Mouse (Mus musculus) heart, adult 2 months (tissue): ENCODE measurements around the gene Rex1bd. TPM values are rescaled to one million over a fixed set of nuclear protein-coding genes. Genes with fewer than 3 reads are reported as not detected.

Experiments used
- DNase-seq, 2 experiments: peaks; one replicate each; pipeline ENCODE4 v3.0.0; 2021
- H3K27ac ChIP-seq: fragments of 200-600 bp; 2 replicates; pipeline ENCODE4 v1.8.1; 2022
- H3K27me3 ChIP-seq: fragments of 200-500 bp; 2 replicates; pipeline ENCODE4 v1.6.1; 2012; ENCODE audit warnings: mild to moderate bottlenecking, low read length, inconsistent platforms, mixed read lengths; ENCODE audit not compliant: control insufficient read depth, insufficient read depth
- H3K36me3 ChIP-seq: fragments of 200-500 bp; 2 replicates; pipeline ENCODE4 v1.6.1; 2012; ENCODE audit warnings: low read length, inconsistent platforms; ENCODE audit not compliant: control insufficient read depth, insufficient read depth
- H3K4me1 ChIP-seq: fragments of 200-500 bp; 2 replicates; pipeline ENCODE4 v1.6.1; 2011; ENCODE audit warnings: low read length; ENCODE audit not compliant: control insufficient read depth, insufficient read depth
- H3K4me3 ChIP-seq: fragments of 200-600 bp; 2 replicates; pipeline ENCODE4 v1.8.1; 2022
- H3K79me2 ChIP-seq: fragments of 200-500 bp; replicated peaks from 2 replicates; pipeline ENCODE4 v1.6.1; 2012; ENCODE audit warnings: mild to moderate bottlenecking, inconsistent platforms, low read length, moderate library complexity, mixed read lengths; ENCODE audit not compliant: control insufficient read depth, insufficient read depth
- H3K9ac ChIP-seq: fragments of 200-500 bp; 2 replicates; pipeline ENCODE4 v1.6.1; 2012; ENCODE audit warnings: low read depth, mild to moderate bottlenecking, control low read depth, inconsistent platforms, low read length, mixed read lengths
- CTCF ChIP-seq: fragments of 200-600 bp; IDR thresholded peaks from 2 replicates; pipeline ENCODE4 v1.8.1; 2022; ENCODE audit warnings: antibody characterized with exemption, mild to moderate bottlenecking, moderate library complexity
- EP300 ChIP-seq: fragments of 200-500 bp; IDR thresholded peaks from 2 replicates; pipeline ENCODE4 v1.6.1; 2011; ENCODE audit warnings: low read depth, low read length, control low read depth; ENCODE audit not compliant: insufficient read depth
- POLR2A ChIP-seq: fragments of 200-500 bp; IDR thresholded peaks from 2 replicates; pipeline ENCODE4 v1.6.1; 2011; ENCODE audit warnings: mild to moderate bottlenecking, low read depth, low read length, control low read depth; ENCODE audit not compliant: insufficient read depth
- WGBS: fragments of 180-500 bp; shearing (Covaris S2); methylation state at CpG from one replicate; pipeline ENCODE4 v1.1.7; 2018; 5-methylcytosine and 5-hydroxymethylcytosine counted together
- intact Hi-C: fragments of 180-260 bp; cut with DNase I; formaldehyde crosslinking; loops from one replicate; pipeline ENCODE4 v1.15.1; 2025
- polyA plus RNA-seq: library from polyadenylated mRNA; depleted of rRNA; stranded (reverse); fragments of >200 nt; gene quantifications from 2 replicates; pipeline ENCODE4 v1.2.3, GENCODE M21; 2012; rRNA removed
- total RNA-seq, 2 experiments: library from RNA; stranded (reverse); gene quantifications; 2 replicates each; pipeline ENCODE4 v1.2.3; 2021

Rex1bd gene
- total and polyA plus RNA-seq, 3 experiments, result 111 to 145 (median 118) TPM

- 75% methylated on average over 3 of the region's 3 CpGs for WGBS
- no peak for DNase-seq
- Histone ChIP-seq H3K27me3 (no peaks in the 10 kb centered on the region), H3K27ac (no peak overlapping the region), H3K79me2 (no peaks in the 10 kb centered on the region), H3K4me3 (no peak overlapping the region), H3K36me3 (no peaks in the 10 kb centered on the region), H3K4me1 (peaks cover 9% of the 10 kb centered on the region), H3K9ac (no peak overlapping the region)
- no peak for TF ChIP-seq POLR2A
- TF ChIP-seq EP300, result no peak
- intact Hi-C loops, result no loop called here
Observed at GRCm38 (mm10) chr8:70458462-70458861, 48.1 kb downstream of the Rex1bd start.

DNA sequence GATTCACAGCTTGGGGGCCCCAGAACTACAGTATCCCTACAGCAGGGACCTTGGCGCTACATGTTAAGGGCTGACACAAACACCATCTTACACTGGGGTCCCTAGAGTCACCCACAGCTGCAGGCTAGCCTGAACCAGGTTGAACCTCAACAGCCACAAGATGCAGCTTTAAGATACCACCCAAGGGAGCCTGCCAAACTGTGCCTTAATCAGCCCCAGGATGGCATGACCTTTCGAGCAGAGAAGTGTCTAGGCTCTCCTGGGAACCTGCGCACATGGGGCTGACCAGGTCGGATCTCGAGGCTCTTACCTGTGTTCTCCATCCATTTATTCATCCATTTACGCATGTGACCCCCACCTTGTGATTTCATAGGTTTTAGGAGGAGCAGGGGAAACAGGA is 48.7 kb downstream of the Rex1bd start:
- no peaks in the 10 kb centered on the region for H3K79me2 ChIP-seq

GRCm38 (mm10) chr8:70456996-70457395 is 49.6 kb downstream of the Rex1bd start:
- Histone ChIP-seq H3K27ac (no peak overlapping the region), H3K79me2 (no peaks in the 10 kb centered on the region), H3K9ac (no peak overlapping the region), H3K4me3 (no peak overlapping the region), H3K27me3 (no peaks in the 10 kb centered on the region), H3K4me1 (peaks cover 10% of the 10 kb centered on the region), H3K36me3 (no peaks in the 10 kb centered on the region)
- TF ChIP-seq EP300, result no peak
- no peak for TF ChIP-seq CTCF
- TF ChIP-seq POLR2A, result no peak
- WGBS, result 78% methylated on average over 1 of the region's 1 CpGs
- intact Hi-C loops, result no loop called here
- no peak for DNase-seq

More for the DNA sequence above, 48.7 kb downstream of the Rex1bd start:
- DNase-seq, result no peak
- no peak overlapping the region for H3K27ac ChIP-seq
- H3K9ac ChIP-seq, result no peak overlapping the region
- no peak overlapping the region for H3K4me3 ChIP-seq
- TF ChIP-seq CTCF (no peak), EP300 (no peak), POLR2A (no peak)
- 85% methylated on average over 6 of the region's 6 CpGs for WGBS
- no peaks in the 10 kb centered on the region for H3K27me3 ChIP-seq
- intact Hi-C loops, result no loop called here
- no peaks in the 10 kb centered on the region for H3K36me3 ChIP-seq
- H3K4me1 ChIP-seq, result peaks cover 9% of the 10 kb centered on the region

Other genes with a start within 250 kb of the Rex1bd start
- 1 to 10 TPM; 7.2 to 8.3 TPM for gene Homer3, start 223.9 kb downstream of the Rex1bd start, total RNA-seq
- gene Homer3, start 223.9 kb downstream of the Rex1bd start, polyA plus RNA-seq, result 13.6 and 14.9 TPM in 2 replicates
- 10 to 100 TPM; 21.6 to 26.4 TPM for gene Ddx49, start 204.3 kb downstream of the Rex1bd start, total RNA-seq
- gene Ddx49, start 204.3 kb downstream of the Rex1bd start, polyA plus RNA-seq, result 24.3 and 27.1 TPM in 2 replicates
- 100 to 1,000 TPM; 147 to 155 TPM for gene Cope, start 204.2 kb downstream of the Rex1bd start, total RNA-seq
- 193 and 209 TPM in 2 replicates for gene Cope, start 204.2 kb downstream of the Rex1bd start, polyA plus RNA-seq
- under 1 TPM; 0.34 to 0.64 TPM for gene Cers1, start 191.0 kb downstream of the Rex1bd start, total RNA-seq
- gene Cers1, start 191.0 kb downstream of the Rex1bd start, polyA plus RNA-seq, result 0.97 and 1.2 TPM in 2 replicates
- gene Gdf1, start 176.9 kb downstream of the Rex1bd start, total RNA-seq, result not detected
- 0.14 TPM in 1 of 2 replicates, not detected in the other for gene Gdf1, start 176.9 kb downstream of the Rex1bd start, polyA plus RNA-seq
- gene Upf1, start 153.5 kb downstream of the Rex1bd start, total RNA-seq, result 10 to 100 TPM; 42.6 to 43.9 TPM
- gene Upf1, start 153.5 kb downstream of the Rex1bd start, polyA plus RNA-seq, result 17.4 and 23.4 TPM in 2 replicates
- gene Comp, start 133.2 kb downstream of the Rex1bd start, total RNA-seq, result 1 to 10 TPM; 5.1 to 5.4 TPM
- gene Comp, start 133.2 kb downstream of the Rex1bd start, polyA plus RNA-seq, result 11.5 and 17.4 TPM in 2 replicates
- 1 to 10 TPM; 7.4 to 8.1 TPM for gene Crtc1, start 67.2 kb downstream of the Rex1bd start, total RNA-seq
- 13.7 and 14.9 TPM in 2 replicates for gene Crtc1, start 67.2 kb downstream of the Rex1bd start, polyA plus RNA-seq
- 1 to 10 TPM; 8.1 to 8.6 TPM for gene Klhl26, start 29.8 kb downstream of the Rex1bd start, total RNA-seq
- 18.8 and 21.2 TPM in 2 replicates for gene Klhl26, start 29.8 kb downstream of the Rex1bd start, polyA plus RNA-seq
- gene Tmem59l, start 19.4 kb downstream of the Rex1bd start, total RNA-seq, result not detected
- gene Tmem59l, start 19.4 kb downstream of the Rex1bd start, polyA plus RNA-seq, result 0.21 and 0.53 TPM in 2 replicates
- gene Crlf1, start 13.6 kb downstream of the Rex1bd start, total RNA-seq, result under 1 TPM; 0.68 to 0.89 TPM
- gene Crlf1, start 13.6 kb downstream of the Rex1bd start, polyA plus RNA-seq, result 0.38 and 2.3 TPM in 2 replicates
- gene Uba52, start 4.0 kb upstream of the Rex1bd start, total RNA-seq, result 1,000 to 10,000 TPM; 1,480 to 1,595 TPM
- 439 and 626 TPM in 2 replicates for gene Uba52, start 4.0 kb upstream of the Rex1bd start, polyA plus RNA-seq
- gene Fkbp8, start 21.0 kb upstream of the Rex1bd start, total RNA-seq, result 100 to 1,000 TPM; 116 to 135 TPM
- gene Fkbp8, start 21.0 kb upstream of the Rex1bd start, polyA plus RNA-seq, result 179 and 201 TPM in 2 replicates
- gene Kxd1, start 21.2 kb upstream of the Rex1bd start, total RNA-seq, result 10 to 100 TPM; 80.4 to 99.4 TPM
- 111 and 121 TPM in 2 replicates for gene Kxd1, start 21.2 kb upstream of the Rex1bd start, polyA plus RNA-seq
- 10 to 100 TPM in 1 of 2 experiments, 1 to 10 TPM in 1; 9.6 to 12.0 TPM for gene Ell, start 32.7 kb upstream of the Rex1bd start, total RNA-seq
- 12.7 and 13.8 TPM in 2 replicates for gene Ell, start 32.7 kb upstream of the Rex1bd start, polyA plus RNA-seq
- gene Isyna1, start 87.6 kb upstream of the Rex1bd start, total RNA-seq, result 10 to 100 TPM; 26.7 to 28.3 TPM
- 40.3 and 41.6 TPM in 2 replicates for gene Isyna1, start 87.6 kb upstream of the Rex1bd start, polyA plus RNA-seq
- 10 to 100 TPM; 34.6 to 35.8 TPM for gene Ssbp4, start 102.1 kb upstream of the Rex1bd start, total RNA-seq
- 45.6 and 72.8 TPM in 2 replicates for gene Ssbp4, start 102.1 kb upstream of the Rex1bd start, polyA plus RNA-seq
- 1 to 10 TPM; 1.6 to 1.8 TPM for gene Lrrc25, start 109.4 kb upstream of the Rex1bd start, total RNA-seq
- 3.6 and 4.5 TPM in 2 replicates for gene Lrrc25, start 109.4 kb upstream of the Rex1bd start, polyA plus RNA-seq
- gene Gdf15, start 125.7 kb upstream of the Rex1bd start, total RNA-seq, result 1 to 10 TPM; 1.1 to 2.0 TPM
- gene Gdf15, start 125.7 kb upstream of the Rex1bd start, polyA plus RNA-seq, result 0.38 and 3.8 TPM in 2 replicates
- gene Pgpep1, start 153.6 kb upstream of the Rex1bd start, total RNA-seq, result 10 to 100 TPM; 39.7 to 48.4 TPM
- 35.5 and 44.8 TPM in 2 replicates for gene Pgpep1, start 153.6 kb upstream of the Rex1bd start, polyA plus RNA-seq
- gene Lsm4, start 166.5 kb upstream of the Rex1bd start, total RNA-seq, result 10 to 100 TPM; 56.9 to 64.2 TPM
- 54.1 and 68.3 TPM in 2 replicates for gene Lsm4, start 166.5 kb upstream of the Rex1bd start, polyA plus RNA-seq
- gene Jund, start 192.2 kb upstream of the Rex1bd start, total RNA-seq, result 100 to 1,000 TPM; 123 to 127 TPM
- 66.2 and 109 TPM in 2 replicates for gene Jund, start 192.2 kb upstream of the Rex1bd start, polyA plus RNA-seq
- gene Iqcn, start 196.7 kb upstream of the Rex1bd start, total RNA-seq, result not detected
- 0.06 and 0.12 TPM in 2 replicates for gene Iqcn, start 196.7 kb upstream of the Rex1bd start, polyA plus RNA-seq
- gene Gm3336, start 211.8 kb upstream of the Rex1bd start, total RNA-seq, result not detected
- gene Gm3336, start 211.8 kb upstream of the Rex1bd start, polyA plus RNA-seq, result not detected in 2 replicates
- 1 to 10 TPM; 2.3 to 2.7 TPM for gene Pde4c, start 217.0 kb upstream of the Rex1bd start, total RNA-seq
- 10.8 and 11.0 TPM in 2 replicates for gene Pde4c, start 217.0 kb upstream of the Rex1bd start, polyA plus RNA-seq
- gene Rab3a, start 247.9 kb upstream of the Rex1bd start, total RNA-seq, result 10 to 100 TPM; 46.5 to 48.0 TPM
- 89.1 and 117 TPM in 2 replicates for gene Rab3a, start 247.9 kb upstream of the Rex1bd start, polyA plus RNA-seq